Mouse (Mus musculus) brain, embryonic 14.5 days (tissue): Measurements from ENCODE around the gene Stk11. TPM values are rescaled to one million over a fixed set of nuclear protein-coding genes. Genes with fewer than 3 reads are reported as not detected.
A peak's percentile ranks its signal among the peaks of the same experiment; 100 is the strongest.

Experiments
- DNase-seq: peaks from one replicate; pipeline ENCODE4 v3.0.0-alpha.2; 2011; ENCODE audit warnings: low read depth
- CTCF ChIP-seq: fragments of 200-500 bp; IDR thresholded peaks from 2 replicates; pipeline ENCODE4 v1.5.1; 2012; ENCODE audit warnings: inconsistent platforms, mild to moderate bottlenecking, moderate library complexity, borderline replicate concordance; ENCODE audit not compliant: insufficient read depth, insufficient read length; ENCODE audit errors: extremely low read depth
- POLR2A ChIP-seq: fragments of 200-500 bp; IDR thresholded peaks from 2 replicates; pipeline ENCODE4 v1.6.1; 2012; ENCODE audit warnings: mild to moderate bottlenecking, inconsistent platforms, borderline replicate concordance; ENCODE audit not compliant: poor library complexity, insufficient read depth, insufficient read length, severe bottlenecking; ENCODE audit errors: extremely low read depth
- polyA plus RNA-seq: library from polyadenylated mRNA; depleted of rRNA; stranded (reverse); fragments of >200 nt; gene quantifications from 2 replicates; pipeline ENCODE4 v1.2.3, GENCODE M21; 2012

Stk11 gene
- polyA plus RNA-seq, 1 experiment: 112 TPM

DNA sequence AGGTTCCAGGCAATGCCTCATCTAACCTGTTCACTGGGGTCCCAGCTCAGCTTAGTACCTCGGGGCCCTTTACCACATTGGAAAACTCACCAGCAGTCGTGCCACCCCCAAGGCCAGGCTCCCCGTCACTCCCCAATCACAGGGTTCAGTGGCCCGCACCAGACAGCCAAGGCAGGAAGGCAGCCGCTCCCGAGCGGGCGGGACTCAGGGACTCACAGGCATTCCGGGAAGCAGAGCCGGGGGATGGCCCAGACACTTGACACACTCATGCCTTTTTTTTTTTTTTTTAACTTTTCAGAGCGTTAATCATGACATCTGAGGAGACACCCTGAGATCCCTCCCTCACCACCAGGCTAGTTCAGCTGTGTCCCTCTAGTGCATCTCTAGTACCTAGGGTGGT is 14.6 kb upstream of the Stk11 start:
- TF ChIP-seq CTCF: no peak

GRCm38 (mm10) chr10:80102216-80102915 is 13.2 kb upstream of the Stk11 start:
- DNase-seq: peak; percentile 92
- TF ChIP-seq CTCF: no peak
- TF ChIP-seq POLR2A: peak; percentile 68

More for the DNA sequence above, 14.6 kb upstream of the Stk11 start:
- no peak for DNase-seq

- no peak for DNase-seq
- TF ChIP-seq CTCF: no peak
- no peak for TF ChIP-seq POLR2A
These were observed 12.6 kb upstream of the Stk11 start for GRCm38 (mm10) chr10:80103032-80103431.

GRCm38 (mm10) chr10:80104181-80104580 is 11.4 kb upstream of the Stk11 start:
- no peak for DNase-seq
- TF ChIP-seq CTCF (no peak), POLR2A (no peak)

GRCm38 (mm10) chr10:80105460-80105859 is 10.1 kb upstream of the Stk11 start, which contains the start of gene Sbno2:
Gene Sbno2, minus strand, starts transcription at chr10:80105571.
- TF ChIP-seq CTCF (no peak), POLR2A (no peak)
- no peak for DNase-seq

DNA sequence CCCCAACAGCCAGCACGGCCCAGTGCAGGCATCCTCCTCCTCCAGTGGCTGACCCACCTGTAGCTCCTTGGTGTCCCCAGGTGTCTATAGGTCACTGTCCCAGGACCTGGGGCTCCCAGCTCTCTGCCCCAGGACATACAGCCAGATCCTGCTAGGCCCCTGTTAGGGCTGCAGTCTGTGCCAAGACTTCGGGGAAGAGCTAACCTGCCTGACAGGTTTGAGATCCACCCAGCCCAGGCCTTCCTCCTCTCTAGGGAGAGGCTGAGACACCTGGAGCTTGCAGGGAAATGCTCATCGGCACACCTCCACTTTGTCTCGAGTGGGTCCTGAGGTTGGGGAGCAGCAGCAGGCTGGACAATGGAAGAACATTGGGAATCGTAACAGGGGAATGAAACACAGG is 9.7 kb upstream of the Stk11 start:
- no peak for TF ChIP-seq POLR2A
- TF ChIP-seq CTCF: no peak
- DNase-seq: no peak

DNA sequence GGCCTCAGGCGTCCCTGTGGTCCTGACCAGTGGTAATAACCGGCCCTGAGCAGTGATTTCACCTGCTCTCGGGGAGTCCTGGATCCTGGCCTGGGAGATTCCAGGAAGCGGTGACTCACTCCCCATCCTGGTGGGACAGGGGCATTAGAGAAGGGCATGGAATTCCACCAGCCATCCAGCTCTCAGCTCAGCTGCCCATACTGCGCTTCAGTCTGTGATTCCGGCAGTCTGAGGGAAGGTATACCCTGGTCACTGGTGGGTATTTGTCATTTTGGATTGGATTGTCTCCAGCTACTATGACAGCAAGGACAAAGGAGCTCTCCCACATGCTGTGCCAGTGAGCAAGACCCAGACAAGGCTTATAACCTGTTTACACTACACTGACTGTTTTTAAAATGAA is 7.9 kb upstream of the Stk11 start:
- TF ChIP-seq CTCF (no peak), POLR2A (no peak)
- no peak for DNase-seq

GRCm38 (mm10) chr10:80114341-80115284 is 990 bp upstream of the Stk11 start:
- peak; percentile 92 for DNase-seq
- TF ChIP-seq POLR2A: no peak
- TF ChIP-seq CTCF: peak; percentile 97

GRCm38 (mm10) chr10:80115944-80116335 is 337 bp downstream of the Stk11 start:
- no peak for TF ChIP-seq POLR2A
- TF ChIP-seq CTCF: no peak
- no peak for DNase-seq

GRCm38 (mm10) chr10:80116563-80116926 is 942 bp downstream of the Stk11 start:
- peak; percentile 33 for DNase-seq
- TF ChIP-seq POLR2A (no peak), CTCF (no peak)

- peak; percentile 38 for DNase-seq
- TF ChIP-seq POLR2A: no peak
- TF ChIP-seq CTCF: no peak
These were observed 1.5 kb downstream of the Stk11 start for GRCm38 (mm10) chr10:80116927-80117691.

DNA sequence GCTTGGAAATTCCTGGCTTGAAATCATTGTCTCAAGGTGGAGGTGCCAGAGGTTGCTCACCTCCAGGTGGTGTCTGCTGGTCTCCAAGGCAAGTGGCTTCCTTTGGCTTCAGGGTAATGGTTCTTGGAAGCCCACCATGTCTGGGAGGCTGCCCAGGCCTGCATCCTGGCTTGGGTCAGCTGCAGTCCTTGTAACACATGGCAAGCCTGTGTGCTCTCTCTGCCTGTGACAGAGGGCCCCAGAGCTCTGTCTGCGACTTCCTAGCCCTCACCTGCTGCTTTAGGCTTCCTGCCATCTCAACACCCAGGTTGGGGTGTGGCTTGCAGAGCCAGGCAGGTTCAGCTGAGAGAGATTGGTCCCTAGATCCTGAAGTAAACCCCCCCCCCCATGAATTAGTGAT is 2.1 kb downstream of the Stk11 start:
- TF ChIP-seq CTCF (no peak), POLR2A (no peak)
- DNase-seq: no peak

DNA sequence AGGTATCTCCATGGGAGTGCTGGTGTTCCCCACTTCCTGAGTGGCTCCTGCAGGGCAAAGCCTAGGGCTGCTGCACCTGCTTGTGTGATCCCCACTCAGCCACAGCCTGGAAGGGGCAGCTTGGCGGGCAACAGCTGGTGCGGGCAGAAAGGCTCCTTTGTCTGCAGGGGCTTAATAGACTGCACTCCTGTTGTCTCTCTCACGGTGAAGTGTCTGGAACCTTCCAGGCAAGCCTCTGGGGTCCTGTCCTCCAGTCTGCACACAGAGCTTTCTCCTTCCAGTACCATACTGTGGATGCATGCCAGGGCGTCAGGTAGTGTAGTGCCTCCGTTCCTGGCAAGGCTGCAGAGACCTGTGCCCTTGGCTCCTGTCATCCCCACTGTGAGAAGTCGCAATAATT is 2.9 kb downstream of the Stk11 start:
- no peak for TF ChIP-seq POLR2A
- TF ChIP-seq CTCF: no peak
- peak; percentile 61 for DNase-seq
